Mouse (Mus musculus) brain, embryonic 18.5 days (tissue): ENCODE data around the gene Mmp8.

Experiments used
- DNase-seq: peaks from one replicate; pipeline ENCODE4 v3.0.0-alpha.2; 2012; ENCODE audit warnings: low read depth, low spot score

Mmp8 gene

GRCm38 (mm10) chr9:7558221-7559017, at the start of gene Mmp8:
Mmp8 (plus strand) TSS chr9:7558456.
- DNase-seq = no peak

GRCm38 (mm10) chr9:7509619-7510233, 48.5 kb upstream of the Mmp8 start:
- DNase-seq = no peak

GRCm38 (mm10) chr9:7517944-7518571, 40.2 kb upstream of the Mmp8 start:
- no peak for DNase-seq

- DNase-seq = no peak
Measured at GRCm38 (mm10) chr9:7526255-7526940, 31.9 kb upstream of the Mmp8 start.

- DNase-seq = no peak
Measured at GRCm38 (mm10) chr9:7542763-7543162, 15.5 kb upstream of the Mmp8 start.

GRCm38 (mm10) chr9:7544923-7545457, 13.3 kb upstream of the Mmp8 start:
- no peak for DNase-seq

GRCm38 (mm10) chr9:7545471-7545870, 12.8 kb upstream of the Mmp8 start:
- no peak for DNase-seq

GRCm38 (mm10) chr9:7545920-7546319, 12.3 kb upstream of the Mmp8 start:
- no peak for DNase-seq

GRCm38 (mm10) chr9:7551943-7552342, 6.3 kb upstream of the Mmp8 start:
- no peak for DNase-seq

- DNase-seq = no peak
Measured at GRCm38 (mm10) chr9:7553536-7553935, 4.7 kb upstream of the Mmp8 start.

- DNase-seq = no peak
Measured at GRCm38 (mm10) chr9:7554382-7554781, 3.9 kb upstream of the Mmp8 start.

GRCm38 (mm10) chr9:7560026-7560425, 1.8 kb downstream of the Mmp8 start:
- DNase-seq = no peak

GRCm38 (mm10) chr9:7567376-7567775, 9.1 kb downstream of the Mmp8 start:
- no peak for DNase-seq

GRCm38 (mm10) chr9:7567923-7568322, 9.7 kb downstream of the Mmp8 start:
- DNase-seq = no peak

- no peak for DNase-seq
Measured at GRCm38 (mm10) chr9:7570485-7570884, 12.2 kb downstream of the Mmp8 start.

GRCm38 (mm10) chr9:7571162-7571561, 12.9 kb downstream of the Mmp8 start, which contains the start of gene Mmp27:
Mmp27 (plus strand) TSS chr9:7571396.
- no peak for DNase-seq

GRCm38 (mm10) chr9:7572188-7572587, 13.9 kb downstream of the Mmp8 start:
- DNase-seq = no peak

- DNase-seq = no peak
Measured at GRCm38 (mm10) chr9:7572663-7573308, 14.5 kb downstream of the Mmp8 start.

GRCm38 (mm10) chr9:7575526-7575925, 17.3 kb downstream of the Mmp8 start:
- no peak for DNase-seq

GRCm38 (mm10) chr9:7577371-7577770, 19.1 kb downstream of the Mmp8 start:
- no peak for DNase-seq

GRCm38 (mm10) chr9:7590063-7590462, 31.8 kb downstream of the Mmp8 start:
- DNase-seq = no peak
